Mouse (Mus musculus) layer of hippocampus, postnatal 36 days (tissue): Measurements from ENCODE around the gene Nanos1. TPM values are rescaled to one million over a fixed set of nuclear protein-coding genes. Genes with fewer than 3 reads are reported as not detected.

Experiments
- DNase-seq, 2 experiments: peaks; one replicate each; pipeline ENCODE4 v3.0.0; 2022
- microRNA-seq, 2 experiments: library from miRNA; unstranded; fragments of <30 nt; microRNA quantifications; one replicate each; pipeline ENCODE4 v1.2.0; 2021
- total RNA-seq, 2 experiments: library from RNA; stranded (reverse); gene quantifications; 2 replicates each; pipeline ENCODE4 v1.2.3; 2021

Gene Nanos1
- total RNA-seq, 2 experiments from 2014 or later, result 17.5 to 17.8 TPM

DNA sequence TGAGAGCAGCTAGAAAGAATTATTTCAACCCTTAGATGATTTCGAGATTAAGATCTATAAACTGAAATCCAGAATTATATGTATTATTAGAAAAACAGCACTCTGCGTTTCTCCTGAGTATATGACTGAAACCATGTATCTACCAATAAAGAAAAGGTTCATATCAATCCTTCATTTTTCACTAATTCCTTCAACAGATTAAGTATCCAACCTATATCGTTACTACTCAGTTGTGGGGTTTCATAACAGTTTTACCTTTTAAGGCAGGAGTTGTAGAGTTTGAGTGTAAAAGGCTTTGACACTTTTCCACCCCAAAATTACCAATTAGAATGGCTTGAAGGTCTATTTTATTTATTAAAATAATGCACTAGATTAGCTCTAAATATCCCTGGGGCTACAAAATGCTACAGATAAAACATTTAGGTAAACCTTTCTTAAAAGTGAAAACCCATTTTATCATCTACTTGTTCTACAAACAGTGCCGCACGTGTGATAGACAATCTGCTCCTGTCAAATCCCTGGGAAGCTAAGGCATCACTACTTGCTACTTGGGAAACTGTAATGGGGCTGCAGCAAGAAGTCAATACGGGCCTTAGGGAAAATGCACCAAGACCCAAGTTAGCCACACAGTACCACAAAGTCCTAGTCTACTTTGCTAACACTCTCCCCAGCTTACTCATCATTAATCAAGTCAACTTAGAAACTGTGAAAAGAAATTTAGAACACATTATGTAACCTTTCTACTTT is 32.6 kb downstream of the Nanos1 start:
- no peak for DNase-seq

DNA sequence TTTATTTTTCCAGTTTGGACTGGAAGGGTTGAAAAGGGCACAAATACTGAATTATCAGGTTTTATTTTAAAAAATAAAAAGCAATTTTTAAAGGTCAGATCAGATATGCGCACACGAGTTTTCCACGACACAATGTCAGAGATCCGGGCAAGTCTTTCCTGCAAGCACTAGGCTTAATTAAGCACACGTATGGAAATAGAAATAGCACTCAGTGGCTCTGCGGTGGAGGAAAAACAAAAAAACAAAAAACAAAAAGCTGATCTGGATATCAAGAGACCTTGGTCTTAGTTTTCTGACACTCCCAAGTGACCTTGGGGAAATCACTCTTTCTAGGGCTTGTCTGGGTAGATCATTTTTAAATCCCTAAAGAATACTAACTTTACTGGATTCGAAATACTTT is 33.7 kb downstream of the Nanos1 start:
- DNase-seq, result no peak

DNA sequence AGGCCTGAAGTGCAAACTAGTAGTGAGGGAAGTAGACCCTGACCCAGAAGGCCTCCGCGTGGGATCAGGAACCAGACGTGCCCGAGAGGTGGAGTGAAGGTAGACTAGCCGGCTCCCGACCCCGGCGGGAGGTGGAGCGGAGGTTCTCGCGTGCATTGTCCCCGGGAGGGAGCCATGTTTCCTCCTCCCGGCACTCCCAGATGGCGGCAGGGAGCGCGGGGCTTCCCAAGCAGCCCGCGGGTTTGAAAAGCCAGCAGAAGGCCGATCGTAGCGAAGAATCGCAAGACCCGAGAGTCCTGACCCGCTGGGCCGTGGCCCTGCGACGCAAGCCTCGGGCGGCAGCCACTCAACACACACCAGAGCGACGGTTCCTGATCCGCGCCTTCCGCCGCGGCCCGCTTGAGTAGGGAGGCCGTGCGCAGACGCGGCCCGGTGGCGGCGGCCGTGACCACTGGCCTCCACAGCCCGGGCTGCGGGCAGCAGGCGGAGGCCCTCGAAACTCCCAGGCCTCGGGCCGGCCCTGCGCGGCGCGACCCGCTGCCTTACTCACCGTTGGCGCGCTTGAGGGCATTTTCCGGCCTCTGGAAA is 34.2 kb downstream of the Nanos1 start:
- DNase-seq, result peak; percentile 49 to 50

DNA sequence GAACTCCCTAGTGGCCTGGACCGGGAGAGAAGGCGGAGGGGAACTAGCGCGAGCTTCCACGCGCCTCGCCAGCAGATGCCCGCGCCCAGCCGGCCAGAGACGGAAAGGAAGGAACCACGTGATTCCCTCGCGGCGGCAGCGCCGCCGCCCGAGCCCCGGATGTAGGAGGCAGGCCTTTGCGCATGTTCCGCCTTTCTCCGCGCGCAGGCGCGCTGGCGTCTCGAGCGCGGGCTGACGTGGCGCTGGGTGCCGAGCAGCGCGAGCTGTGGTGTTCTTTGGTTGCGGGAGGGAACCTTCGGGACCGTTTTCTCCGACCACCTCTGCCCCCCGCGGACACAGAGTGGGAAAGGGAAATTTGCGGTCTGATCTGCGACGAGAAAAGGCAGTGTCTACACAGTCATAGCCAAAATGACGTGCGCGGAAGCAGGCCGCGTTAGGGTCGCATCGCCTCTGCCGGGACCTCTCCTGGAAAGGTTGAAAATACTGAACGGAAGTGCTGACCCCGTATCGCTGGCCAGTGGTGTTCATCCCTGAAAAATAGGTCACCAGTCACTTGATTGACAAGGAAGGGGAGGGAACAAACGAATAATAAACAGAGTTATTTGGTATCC is 34.9 kb downstream of the Nanos1 start, which contains the start of gene Eif3a:
Gene Eif3a, minus strand, starts transcription at position 108 of the 611 bp plus-strand sequence.
- DNase-seq, result peak; percentile 95

DNA sequence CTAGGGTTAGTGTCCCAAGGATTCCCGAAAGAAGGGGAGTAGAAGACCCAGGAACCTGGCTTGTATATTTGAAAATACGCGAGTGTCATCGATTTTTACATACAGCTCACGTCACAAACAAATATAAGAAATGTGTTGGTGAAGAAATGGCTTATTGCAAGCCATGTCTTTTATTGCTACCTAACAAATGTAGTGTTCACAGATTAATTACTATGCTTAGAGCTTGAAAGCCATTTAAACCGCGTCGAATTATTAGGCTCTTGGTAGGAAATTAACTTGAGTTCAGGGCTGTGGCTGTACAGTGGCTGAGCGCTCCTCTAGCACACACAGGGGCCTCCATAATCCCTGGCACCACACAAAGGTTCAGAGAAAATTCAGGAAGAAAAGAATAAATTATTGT is 35.4 kb downstream of the Nanos1 start:
- DNase-seq, result no peak

DNA sequence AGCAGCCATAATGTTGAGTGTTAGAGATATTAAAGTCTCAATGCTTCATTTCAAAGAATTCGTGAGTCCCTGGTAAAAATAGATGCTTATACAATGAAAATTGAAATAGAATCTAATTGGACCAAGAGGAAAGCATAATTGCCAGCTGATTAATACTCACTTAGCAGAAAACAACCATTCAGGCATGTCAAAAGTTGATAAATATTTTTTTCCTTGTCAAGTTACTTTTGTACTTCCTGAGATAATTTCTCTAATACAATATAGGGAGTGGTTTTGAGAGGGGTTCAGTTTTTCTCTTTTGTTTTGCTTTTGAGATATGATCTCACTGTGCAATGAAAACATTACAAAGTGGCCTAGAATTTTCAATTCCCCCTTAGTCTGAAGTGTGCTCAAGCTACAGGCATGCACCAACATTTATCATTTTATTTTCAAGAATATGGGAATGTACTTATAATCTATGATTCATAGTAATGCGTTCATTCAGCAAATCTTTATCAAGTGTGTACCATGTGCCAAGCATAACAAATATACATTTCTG is 37.5 kb downstream of the Nanos1 start:
- no peak for DNase-seq

DNA sequence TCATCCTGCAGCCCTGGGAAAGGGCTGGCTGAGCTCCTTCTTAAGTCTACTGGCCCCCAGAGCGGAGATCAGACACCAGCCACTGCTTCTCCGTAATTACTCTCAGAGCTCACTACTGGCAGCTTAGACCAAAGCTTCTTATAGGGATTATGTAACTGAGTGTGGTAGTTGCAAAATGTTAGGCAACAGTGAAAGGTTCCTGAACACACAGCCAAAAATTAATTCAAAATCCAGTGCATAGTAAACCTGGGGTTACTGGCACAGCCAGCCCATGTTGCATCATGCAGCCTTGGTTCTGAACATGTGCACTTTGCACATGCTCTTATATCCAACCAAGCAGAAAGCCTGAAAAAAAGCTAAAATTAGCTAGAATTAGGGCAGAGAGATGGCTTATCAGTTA is 39.5 kb downstream of the Nanos1 start:
- DNase-seq, result no peak

DNA sequence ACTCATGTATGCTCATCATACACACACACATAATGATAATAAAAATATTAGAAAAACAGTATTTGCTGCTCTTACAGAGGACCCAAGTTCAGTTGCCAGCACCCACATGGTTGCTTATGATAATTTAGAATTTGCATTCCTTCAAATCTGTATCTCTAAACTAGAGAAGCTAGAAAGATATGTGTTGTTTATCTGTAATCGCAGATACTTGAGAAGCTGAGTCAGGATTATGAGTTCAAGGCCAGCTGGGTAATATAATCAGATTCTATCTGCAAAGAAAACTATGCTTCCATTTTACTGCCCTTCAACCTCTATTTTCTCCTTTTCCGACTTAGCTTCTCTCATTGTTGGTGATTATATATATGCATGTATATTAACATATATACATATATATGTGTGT is 41.6 kb downstream of the Nanos1 start:
- no peak for DNase-seq

DNA sequence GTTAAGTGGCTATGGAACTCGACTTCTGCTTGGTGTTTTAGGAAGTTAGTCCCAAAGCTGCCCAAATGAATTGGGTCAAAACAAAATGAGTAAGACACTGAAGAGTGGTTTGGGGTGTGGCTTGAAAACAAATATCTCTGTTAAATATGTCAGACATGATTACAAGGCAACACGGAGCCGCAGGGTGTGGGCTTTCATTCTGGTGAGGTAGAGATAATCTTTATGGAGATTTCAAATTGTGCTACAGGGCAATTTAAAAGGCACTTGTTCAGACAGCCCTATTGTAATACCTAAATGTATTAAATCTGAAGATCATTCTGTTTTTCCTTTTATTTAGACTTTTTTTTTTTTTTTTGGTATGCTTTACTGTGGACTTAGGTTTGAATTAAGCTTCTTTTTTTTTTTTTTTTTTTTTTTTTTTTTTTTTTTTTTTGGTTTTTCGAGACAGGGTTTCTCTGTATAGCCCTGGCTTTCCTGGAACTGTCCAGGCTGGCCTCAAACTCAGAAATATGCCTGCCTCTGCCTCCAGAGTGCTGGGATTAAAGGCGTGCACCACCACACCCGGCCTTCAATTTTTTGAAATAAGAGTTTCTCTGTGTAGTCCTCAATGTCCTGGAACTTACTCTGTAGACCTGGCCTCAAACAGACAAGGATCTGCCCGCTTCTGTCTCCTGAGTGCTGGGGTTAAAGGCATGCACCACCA is 44.2 kb downstream of the Nanos1 start:
- no peak for DNase-seq

DNA sequence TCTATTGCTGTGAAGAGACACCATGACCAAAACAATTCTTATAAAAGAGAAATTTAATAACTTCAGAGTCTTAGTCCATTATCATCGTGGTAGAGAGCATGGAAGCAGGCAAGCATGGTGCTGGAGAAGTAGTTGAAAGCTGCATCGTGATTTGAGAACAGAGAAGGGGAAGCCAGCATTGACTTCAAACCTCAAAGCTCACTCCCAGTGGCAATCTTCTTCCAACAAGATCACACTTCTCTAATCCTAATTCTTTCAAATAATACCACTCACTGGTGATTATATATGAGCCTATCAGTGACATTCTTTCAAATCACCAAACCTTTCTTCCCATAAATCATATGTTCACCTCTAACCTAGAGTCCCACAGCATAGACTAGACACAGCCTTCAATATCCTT is 49.1 kb downstream of the Nanos1 start:
- no peak for DNase-seq

Small RNA genes within 50 kb of the gene (microRNA-seq; reads per million reads assigned to microRNA genes)
- gene mmu-mir-3084-1, result 0 reads per million in 2 experiments

Other genes with a start within 250 kb of the Nanos1 start
- gene Cacul1, start 175.0 kb upstream of the Nanos1 start, total RNA-seq, result 10 to 100 TPM; 48.0 to 53.6 TPM
- gene Eif3a, start 34.7 kb downstream of the Nanos1 start, total RNA-seq, result 100 to 1,000 TPM; 101 to 107 TPM
- 10 to 100 TPM; 45.9 to 46.3 TPM for gene Fam45a, start 55.6 kb downstream of the Nanos1 start, total RNA-seq
- 10 to 100 TPM; 13.1 to 14.3 TPM for gene Sfxn4, start 105.5 kb downstream of the Nanos1 start, total RNA-seq
- gene Prdx3, start 118.6 kb downstream of the Nanos1 start, total RNA-seq, result 10 to 100 TPM; 76.2 to 78.2 TPM
- gene Grk5, start 133.8 kb downstream of the Nanos1 start, total RNA-seq, result 1 to 10 TPM; 8.0 to 8.3 TPM